Mouse (Mus musculus) gastrocnemius, postnatal 25 days (tissue): ENCODE results near the gene Gcsh. TPM values are rescaled to one million over a fixed set of nuclear protein-coding genes. Genes with fewer than 3 reads are reported as not detected.

Source experiments
- total RNA-seq, 2 experiments: library from RNA; stranded (reverse); gene quantifications; 1 replicate in 1 of 2; 2 replicates in 1 of 2; pipeline ENCODE4 v1.2.3; 2021

The Gcsh gene
- total RNA-seq, 2 experiments from 2014 or later: 37.9 to 41.2 TPM

Other genes starting within 250 kb of the Gcsh start
- 10 to 100 TPM; 26.1 to 34.2 TPM for gene Cmc2, start 72.1 kb downstream of the Gcsh start, total RNA-seq
- gene Cenpn, start 71.8 kb downstream of the Gcsh start, total RNA-seq: under 1 TPM; 0.51 to 0.62 TPM
- 10 to 100 TPM; 14.3 to 15.4 TPM for gene Atmin, start 50.1 kb downstream of the Gcsh start, total RNA-seq
- under 1 TPM; 0.15 to 0.29 TPM for gene 1700030J22Rik, start 14.6 kb downstream of the Gcsh start, total RNA-seq
- under 1 TPM; 0.08 to 0.19 TPM for gene Pkd1l2, start 88.9 kb upstream of the Gcsh start, total RNA-seq
- not detected for gene Bco1, start 102.3 kb upstream of the Gcsh start, total RNA-seq
- 1 to 10 TPM; 4.0 to 4.9 TPM for gene Gan, start 164.6 kb upstream of the Gcsh start, total RNA-seq